Comparison of ENCODE assay signal across 11 mouse cellular contexts in genomic region chr12:106956266-106956665, GRCm38 (mm10).
DNase-seq lines count a peak whose midpoint lies in the region; ATAC-seq and TF ChIP-seq lines count a peak whose summit lies in the region.
"Had no signal": no experiment of that assay in that cellular context is flagged by ENCODE, and none has a peak within 500 bp of the region (broad histone marks: within the 10 kb centered on the region; RNA-seq: fewer than 3 reads in every experiment).

No protein-coding gene starts in this region.

- no peak overlapping the region for H3K4me2 ChIP-seq in hindbrain, embryonic 15.5 days
- H3K4me2 ChIP-seq: liver, embryonic 11.5 days had no signal

- intact Hi-C loops in gastrocnemius, adult 2 months (cut with DNase I): no loop called here

- ATAC-seq in hindbrain, embryonic 15.5 days (ENCODE audit: low FRiP score, low read depth): peak; percentile 49; the same call in 1 of the 2 replicates
- ATAC-seq in megakaryocyte progenitor cell, adult 5-6 weeks (replicated peaks; ENCODE audit: poor library complexity): no peak

- H3K27ac ChIP-seq in hindbrain, embryonic 15.5 days (replicated peaks): peak overlapping the region; percentile 62
- no peak overlapping the region for H3K27ac ChIP-seq in gastrocnemius, adult 2 months
- H3K27ac ChIP-seq: heart, adult 2 months had no signal

- DNase-seq in cerebellum, adult 18-20 months: peak; percentile 8 to 14
- no peak for DNase-seq in cerebellum, adult 11 months
- DNase-seq in retina, postnatal 1 day: peak; percentile 18
- DNase-seq in retina, embryonic 14.5 days (ENCODE audit: low spot score): no peak
- DNase-seq in gastrocnemius, adult 2 months: no peak
- DNase-seq in embryo, embryonic 9.5 days (ENCODE audit: extremely low spot score): no peak
- DNase-seq: thymus, adult 18-20 months had no signal

- 56% methylated on average over 6 of the region's 6 CpGs for WGBS in hindbrain, embryonic 15.5 days

- H3K36me3 ChIP-seq in hindbrain, embryonic 15.5 days: no peaks in the 10 kb centered on the region

- no peak overlapping the region for H3K4me3 ChIP-seq in hindbrain, embryonic 15.5 days
- H3K4me3 ChIP-seq in gastrocnemius, adult 2 months: no peak overlapping the region
- H3K4me3 ChIP-seq: heart, adult 2 months had no signal

- H3K9ac ChIP-seq in hindbrain, embryonic 15.5 days: no peak overlapping the region

- H3K9me3 ChIP-seq in hindbrain, embryonic 15.5 days: no peaks in the 10 kb centered on the region

- no peaks in the 10 kb centered on the region for H3K27me3 ChIP-seq in hindbrain, embryonic 15.5 days

- H3K4me1 ChIP-seq in hindbrain, embryonic 15.5 days (replicated peaks): peaks cover 31% of the 10 kb centered on the region

- no peak for TF ChIP-seq CTCF in gastrocnemius, adult 2 months (IDR thresholded peaks at IDR 0.05)

Comparison
In these comparisons a context has a peak if more than half of its experiments do, and no peak if none do; other contexts are left out.
1. DNase-seq: peak in cerebellum, adult 18-20 months (2 of 2) and retina, postnatal 1 day (single experiment); none in cerebellum, adult 11 months (single experiment), retina, embryonic 14.5 days (single experiment), gastrocnemius, adult 2 months (single experiment) and embryo, embryonic 9.5 days (single experiment).